Comparison of ENCODE assay signal across 24 mouse cellular contexts in the genomic region with DNA sequence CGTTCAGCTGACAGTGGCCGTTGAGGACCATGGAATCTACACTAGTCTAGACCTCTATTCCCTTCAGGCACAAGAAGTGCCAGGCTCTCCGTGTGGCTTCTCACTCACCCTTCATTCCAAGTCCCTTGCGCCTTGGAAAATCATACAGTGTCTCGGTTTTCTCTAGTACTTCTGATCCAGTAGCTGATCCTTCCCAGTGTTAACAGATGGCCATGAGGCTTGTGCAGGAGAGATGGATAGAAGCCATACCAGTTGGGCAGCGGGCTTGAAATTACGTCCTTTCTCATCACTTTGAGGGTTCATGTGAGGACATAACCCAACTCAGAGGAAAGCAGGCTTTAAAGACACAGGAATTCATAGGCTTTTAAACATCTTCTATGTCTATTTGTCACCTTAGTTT.
DNase-seq lines count a peak whose midpoint lies in the region; ATAC-seq and TF ChIP-seq lines count a peak whose summit lies in the region.
"Had no signal": no experiment of that assay in that cellular context is flagged by ENCODE, and none has a peak within 500 bp of the region (broad histone marks: within the 10 kb centered on the region; RNA-seq: fewer than 3 reads in every experiment).

No protein-coding gene starts in this region.

- H3K27ac ChIP-seq in forebrain, postnatal 0 days (ENCODE audit: low read depth, low read length), result no peak overlapping the region
- no peak overlapping the region for H3K27ac ChIP-seq in forebrain, embryonic 10.5 days
- H3K27ac ChIP-seq: embryonic facial prominence, embryonic 15.5 days; hindbrain, embryonic 15.5 days; intestine, embryonic 15.5 days; left cerebral cortex, adult 2 months; limb, embryonic 15.5 days; liver, embryonic 14.5 days had no signal

- peaks cover 28% of the 10 kb centered on the region for H3K4me1 ChIP-seq in forebrain, postnatal 0 days (ENCODE audit: insufficient read depth)
- peaks cover 13% of the 10 kb centered on the region for H3K4me1 ChIP-seq in forebrain, embryonic 10.5 days

- no peaks in the 10 kb centered on the region for H3K36me3 ChIP-seq in forebrain, postnatal 0 days (ENCODE audit: insufficient read depth)
- no peaks in the 10 kb centered on the region for H3K36me3 ChIP-seq in forebrain, embryonic 10.5 days (replicated peaks)
- H3K36me3 ChIP-seq: embryonic facial prominence, embryonic 15.5 days; heart, embryonic 15.5 days; hindbrain, embryonic 15.5 days; intestine, embryonic 15.5 days; limb, embryonic 15.5 days had no signal

- no peak overlapping the region for H3K4me3 ChIP-seq in forebrain, postnatal 0 days (ENCODE audit: low read depth, low read length)
- H3K4me3 ChIP-seq in forebrain, embryonic 10.5 days, result no peak overlapping the region
- H3K4me3 ChIP-seq: embryonic facial prominence, embryonic 15.5 days; heart, embryonic 15.5 days; hindbrain, embryonic 15.5 days; intestine, embryonic 15.5 days; left cerebral cortex, adult 2 months; limb, embryonic 15.5 days had no signal

- intact Hi-C loops in left cerebral cortex, postnatal 4 days (cut with DNase I), result no loop called here

- H3K9ac ChIP-seq in forebrain, postnatal 0 days, result no peak overlapping the region
- H3K9ac ChIP-seq: embryonic facial prominence, embryonic 15.5 days; heart, embryonic 15.5 days; hindbrain, embryonic 15.5 days; intestine, embryonic 15.5 days; limb, embryonic 15.5 days; liver, embryonic 14.5 days; lung, embryonic 14.5 days had no signal

- TF ChIP-seq CTCF in forebrain, postnatal 0 days (IDR thresholded peaks at IDR 0.05; ENCODE audit: low read depth), result no peak

- H3K9me3 ChIP-seq in forebrain, postnatal 0 days (ENCODE audit: low read length), result no peaks in the 10 kb centered on the region
- H3K9me3 ChIP-seq in forebrain, embryonic 10.5 days, result no peaks in the 10 kb centered on the region
- H3K9me3 ChIP-seq: embryonic facial prominence, embryonic 15.5 days; heart, embryonic 15.5 days; hindbrain, embryonic 15.5 days; intestine, embryonic 15.5 days; limb, embryonic 15.5 days had no signal

- no peak overlapping the region for H3K4me2 ChIP-seq in forebrain, postnatal 0 days (ENCODE audit: low read depth)
- H3K4me2 ChIP-seq: embryonic facial prominence, embryonic 15.5 days; heart, embryonic 15.5 days; hindbrain, embryonic 15.5 days; intestine, embryonic 15.5 days; limb, embryonic 15.5 days; lung, embryonic 14.5 days had no signal

- DNase-seq in forebrain, postnatal 0 days, result peak; percentile 10
- DNase-seq in forebrain, embryonic 10.5 days (ENCODE audit: extremely low spot score, low spot score), result no peak
- peak; percentile 43 for DNase-seq in left cerebral cortex, postnatal 4 days
- no peak for DNase-seq in left cerebral cortex, adult 11 months (ENCODE audit: low spot score)
- peak; percentile 71 to 82 for DNase-seq in cerebellum, adult 18-20 months
- DNase-seq in cerebellum, postnatal 14 days, result peak; percentile 82 to 88
- no peak for DNase-seq in ovary, postnatal 14 days (ENCODE audit: low spot score)
- DNase-seq in ovary, postnatal 36 days (ENCODE audit: low spot score), result no peak
- DNase-seq: adrenal gland, postnatal 25 days; heart, postnatal 4 days; kidney, adult 8-10 months; kidney, postnatal 14 days; lung, embryonic 14.5 days; retina, postnatal 1 day; right cerebral cortex, postnatal 25 days; thymus, postnatal 25 days had no signal

- H3K27me3 ChIP-seq in forebrain, postnatal 0 days (ENCODE audit: insufficient read depth, low read length), result no peaks in the 10 kb centered on the region
- no peaks in the 10 kb centered on the region for H3K27me3 ChIP-seq in forebrain, embryonic 10.5 days (ENCODE audit: poor library complexity, severe bottlenecking)
- H3K27me3 ChIP-seq: embryonic facial prominence, embryonic 15.5 days; heart, embryonic 15.5 days; hindbrain, embryonic 15.5 days; intestine, embryonic 15.5 days; limb, embryonic 15.5 days had no signal

- peak; percentile 14; the same call in 1 of the 2 replicates for ATAC-seq in forebrain, postnatal 0 days
- ATAC-seq: forebrain, embryonic 16.5 days; intestine, embryonic 15.5 days had no signal

- 70% methylated on average over 7 of the region's 7 CpGs for WGBS in forebrain, postnatal 0 days
- 94% methylated on average over 7 of the region's 7 CpGs for WGBS in forebrain, embryonic 10.5 days

Comparison
In these comparisons a context has a peak if more than half of its experiments do, and no peak if none do; other contexts are left out.
1. DNase-seq: peak in forebrain, postnatal 0 days (single experiment), left cerebral cortex, postnatal 4 days (single experiment), cerebellum, adult 18-20 months (2 of 2) and cerebellum, postnatal 14 days (2 of 2); none in forebrain, embryonic 10.5 days (single experiment), left cerebral cortex, adult 11 months (single experiment), ovary, postnatal 14 days (single experiment) and ovary, postnatal 36 days (single experiment).